Mouse (Mus musculus) testis, adult 2 months (tissue): ENCODE data around the gene Bcl2l10. TPM values are rescaled to one million over a fixed set of nuclear protein-coding genes. Genes with fewer than 3 reads are reported as not detected.
A peak's percentile ranks its signal among the peaks of the same experiment; 100 is the strongest.

Source experiments
- H3K27ac ChIP-seq: fragments of 200-500 bp; 2 replicates; pipeline ENCODE4 v1.5.1; 2012; ENCODE audit warnings: low read depth, low read length; ENCODE audit not compliant: control insufficient read depth, insufficient read depth
- H3K27me3 ChIP-seq: fragments of 200-500 bp; 2 replicates; pipeline ENCODE4 v1.6.1; 2012; ENCODE audit warnings: mild to moderate bottlenecking, low read length, moderate library complexity; ENCODE audit not compliant: control insufficient read depth, insufficient read depth
- H3K36me3 ChIP-seq: fragments of 200-500 bp; 2 replicates; pipeline ENCODE4 v1.6.1; 2012; ENCODE audit warnings: mild to moderate bottlenecking, low read length; ENCODE audit not compliant: control insufficient read depth, insufficient read depth
- H3K4me1 ChIP-seq: fragments of 200-500 bp; 2 replicates; pipeline ENCODE4 v1.6.1; 2012; ENCODE audit warnings: low read length; ENCODE audit not compliant: control insufficient read depth, insufficient read depth
- H3K4me3 ChIP-seq: fragments of 200-500 bp; 2 replicates; pipeline ENCODE4 v1.5.1; 2012; ENCODE audit warnings: low read depth, mild to moderate bottlenecking, low read length, moderate library complexity, mixed read lengths; ENCODE audit not compliant: control insufficient read depth
- CTCF ChIP-seq: fragments of 200-500 bp; IDR thresholded peaks from 2 replicates; pipeline ENCODE4 v1.5.1; 2012; ENCODE audit warnings: low read depth, mild to moderate bottlenecking, inconsistent platforms, low read length, moderate library complexity; ENCODE audit not compliant: control insufficient read depth, insufficient read depth, insufficient replicate concordance
- POLR2A ChIP-seq: fragments of 200-500 bp; IDR thresholded peaks from 2 replicates; pipeline ENCODE4 v1.6.1; 2012; ENCODE audit warnings: low read depth, mild to moderate bottlenecking, inconsistent platforms, low read length, moderate library complexity; ENCODE audit not compliant: control insufficient read depth
- polyA plus RNA-seq: library from polyadenylated mRNA; depleted of rRNA; stranded (reverse); fragments of >200 nt; gene quantifications from 2 replicates; pipeline ENCODE4 v1.2.3, GENCODE M21; 2012; rRNA removed

The Bcl2l10 gene
- polyA plus RNA-seq = 0.08 TPM in 1 of 2 replicates, not detected in the other

GRCm38 (mm10) chr9:75347458-75347857, at the start of gene Bcl2l10:
Bcl2l10 (plus strand) TSS chr9:75347758.
- no peaks in the 10 kb centered on the region for H3K27me3 ChIP-seq
- H3K4me3 ChIP-seq = no peak within 1 kb of the TSS
- H3K4me1 ChIP-seq = peaks cover 2% of the 10 kb centered on the region
- H3K27ac ChIP-seq = no peak within 1 kb of the TSS
- no peaks in the 10 kb centered on the region for H3K36me3 ChIP-seq
- no peak for TF ChIP-seq POLR2A
- no peak for TF ChIP-seq CTCF

- Histone ChIP-seq H3K4me3 (no peak overlapping the region), H3K27ac (no peak overlapping the region), H3K4me1 (peaks cover 6% of the 10 kb centered on the region), H3K27me3 (no peaks in the 10 kb centered on the region), H3K36me3 (no peaks in the 10 kb centered on the region)
- TF ChIP-seq POLR2A = no peak
- TF ChIP-seq CTCF = no peak
Observed at GRCm38 (mm10) chr9:75299342-75299741, 48.2 kb upstream of the Bcl2l10 start.

GRCm38 (mm10) chr9:75303033-75303432, 44.5 kb upstream of the Bcl2l10 start:
- H3K36me3 ChIP-seq = no peaks in the 10 kb centered on the region
- H3K4me1 ChIP-seq = peaks cover 6% of the 10 kb centered on the region
- H3K27ac ChIP-seq = no peak overlapping the region
- no peaks in the 10 kb centered on the region for H3K27me3 ChIP-seq
- H3K4me3 ChIP-seq = no peak overlapping the region
- TF ChIP-seq CTCF (no peak), POLR2A (no peak)

- no peak overlapping the region for H3K27ac ChIP-seq
- H3K27me3 ChIP-seq = no peaks in the 10 kb centered on the region
- 0 out of 2 replicates have a peak, but pooled peaks have one; percentile 20 for TF ChIP-seq POLR2A
- no peak for TF ChIP-seq CTCF
- H3K4me1 ChIP-seq = peaks cover 6% of the 10 kb centered on the region
- peak overlapping the region; percentile 78 for H3K4me3 ChIP-seq
- no peaks in the 10 kb centered on the region for H3K36me3 ChIP-seq
Observed at GRCm38 (mm10) chr9:75303701-75304261, 43.8 kb upstream of the Bcl2l10 start.

- Histone ChIP-seq H3K27ac (no peak overlapping the region), H3K4me1 (peaks cover 6% of the 10 kb centered on the region), H3K27me3 (no peaks in the 10 kb centered on the region), H3K4me3 (peak overlapping the region; percentile 78), H3K36me3 (no peaks in the 10 kb centered on the region)
- TF ChIP-seq POLR2A (no peak), CTCF (no peak)
Observed at GRCm38 (mm10) chr9:75304286-75304685, 43.3 kb upstream of the Bcl2l10 start.

GRCm38 (mm10) chr9:75306126-75306898, 41.2 kb upstream of the Bcl2l10 start, which contains the start of gene Gnb5:
Gnb5 (plus strand) TSS chr9:75306288.
- Histone ChIP-seq H3K27ac (no peak within 1 kb of the TSS), H3K4me3 (no peak within 1 kb of the TSS), H3K36me3 (no peaks in the 10 kb centered on the region), H3K27me3 (no peaks in the 10 kb centered on the region), H3K4me1 (peaks cover 6% of the 10 kb centered on the region)
- TF ChIP-seq POLR2A (no peak), CTCF (no peak)

GRCm38 (mm10) chr9:75307015-75307414, 40.5 kb upstream of the Bcl2l10 start:
- H3K4me3 ChIP-seq = no peak overlapping the region
- H3K36me3 ChIP-seq = no peaks in the 10 kb centered on the region
- no peak for TF ChIP-seq CTCF
- TF ChIP-seq POLR2A = no peak
- no peaks in the 10 kb centered on the region for H3K27me3 ChIP-seq
- H3K4me1 ChIP-seq = peaks cover 6% of the 10 kb centered on the region
- no peak overlapping the region for H3K27ac ChIP-seq

GRCm38 (mm10) chr9:75308621-75309020, 38.9 kb upstream of the Bcl2l10 start:
- TF ChIP-seq POLR2A (no peak), CTCF (no peak)
- Histone ChIP-seq H3K27me3 (no peaks in the 10 kb centered on the region), H3K4me1 (peaks cover 9% of the 10 kb centered on the region), H3K36me3 (no peaks in the 10 kb centered on the region), H3K27ac (no peak overlapping the region), H3K4me3 (no peak overlapping the region)
